Mouse (Mus musculus): ENCODE measurements at regions not wholly inside any gene's neighbourhood (a gene's known extent, or its start where the extent isn't known, plus 50 kb on each side); places are given as distances from the start of the nearest gene placed in this dataset.

GRCm38 (mm10) chr9:102782926-102783850 is 51.5 kb upstream of the Ryk start:
- no peak overlapping the region for H3K4me3 ChIP-seq (replicated peaks; ENCODE audit: extremely low read depth, low read depth, low read length)
- H3K4me1 ChIP-seq (ENCODE audit: control insufficient read depth, insufficient read depth, low read length), result peaks cover 17% of the 10 kb centered on the region
- 57% methylated on average over 25 of the region's 25 CpGs for WGBS
- no peak for TF ChIP-seq POLR2A (IDR thresholded peaks at IDR 0.05; ENCODE audit: borderline replicate concordance, extremely low read depth, low read depth, low read length)
- no peak for TF ChIP-seq CTCF (IDR thresholded peaks at IDR 0.05; ENCODE audit: insufficient read depth, low read length)
- DNase-seq, result no peak

- TF ChIP-seq POLR2A (IDR thresholded peaks at IDR 0.05; ENCODE audit: borderline replicate concordance, extremely low read depth, low read depth, low read length), result no peak
- peak; percentile 81 for TF ChIP-seq CTCF (IDR thresholded peaks at IDR 0.05; ENCODE audit: insufficient read depth, low read length)
- peak; percentile 92 for DNase-seq
- 6% methylated on average over 10 of the region's 10 CpGs for WGBS
These were observed 50.2 kb upstream of the Ryk start for GRCm38 (mm10) chr9:102784329-102785026.

More at GRCm38 (mm10) chr9:102784329-102785026, 50.2 kb upstream of the Ryk start:
- peaks cover 6% of the 10 kb centered on the region; the same call in 1 of the 2 replicates for H3K4me1 ChIP-seq (ENCODE audit: control insufficient read depth, insufficient read depth, low read length)
- H3K4me3 ChIP-seq (replicated peaks; ENCODE audit: extremely low read depth, low read depth, low read length), result no peak overlapping the region

All from lung, adult 2 months (tissue).